In genomic region chr11:97328148-97328547, GRCm38 (mm10) we compare ENCODE assay signal across 10 mouse cellular contexts. TPM values are rescaled to one million over a fixed set of nuclear protein-coding genes. Genes with fewer than 3 reads are reported as not detected.
A peak's percentile ranks its signal among the peaks of the same experiment; 100 is the strongest.
DNase-seq lines count a peak whose midpoint lies in the region; ATAC-seq and TF ChIP-seq lines count a peak whose summit lies in the region.
"Had no signal": no experiment of that assay in that cellular context is flagged by ENCODE, and none has a peak within 500 bp of the region (broad histone marks: within the 10 kb centered on the region; RNA-seq: fewer than 3 reads in every experiment).

No protein-coding gene starts in this region.

- 0 out of 2 replicates have a peak, but pooled peaks cover 6% of the 10 kb centered on the region for H3K4me1 ChIP-seq in heart, embryonic 10.5 days
- no peaks in the 10 kb centered on the region for H3K4me1 ChIP-seq in embryonic facial prominence, embryonic 14.5 days (ENCODE audit: control insufficient read depth, insufficient read depth, low read length)
- no peaks in the 10 kb centered on the region for H3K4me1 ChIP-seq in stomach, postnatal 0 days (replicated peaks; ENCODE audit: control insufficient read depth, insufficient read depth)
- H3K4me1 ChIP-seq: embryonic facial prominence, embryonic 13.5 days had no signal

- TF ChIP-seq CTCF in stomach, postnatal 0 days (IDR thresholded peaks at IDR 0.05; ENCODE audit: low read depth) = peak; percentile 94

- DNase-seq in heart, adult 18-20 months = peak; percentile 49 to 85
- no peak for DNase-seq in heart, embryonic 10.5 days (ENCODE audit: low spot score)
- peak; percentile 86 for DNase-seq in 3T3-L1 (ENCODE audit: low read depth, low spot score)
- DNase-seq in NIH3T3 (ENCODE audit: low read depth) = peak; percentile 89
- peak; percentile 69 for DNase-seq in embryonic facial prominence, embryonic 14.5 days (ENCODE audit: low spot score)
- peak; percentile 44 to 81 for DNase-seq in kidney, postnatal 36 days
- peak; percentile 77 for DNase-seq in stomach, postnatal 0 days (ENCODE audit: low spot score)

- ATAC-seq in embryonic facial prominence, embryonic 14.5 days (ENCODE audit: low read depth) = peak; percentile 53; the same call in 1 of the 2 replicates
- ATAC-seq in megakaryocyte progenitor cell, adult 5-6 weeks (replicated peaks; ENCODE audit: poor library complexity) = peak; percentile 83
- no peak for ATAC-seq in stomach, postnatal 0 days (ENCODE audit: low FRiP score, low TSS enrichment)

- H3K9ac ChIP-seq in embryonic facial prominence, embryonic 14.5 days (ENCODE audit: low read depth, low read length) = no peak overlapping the region
- no peak overlapping the region for H3K9ac ChIP-seq in stomach, postnatal 0 days (ENCODE audit: low read length)
- H3K9ac ChIP-seq: embryonic facial prominence, embryonic 13.5 days; lung, embryonic 15.5 days had no signal

- H3K27ac ChIP-seq in heart, embryonic 10.5 days = no peak overlapping the region
- H3K27ac ChIP-seq in embryonic facial prominence, embryonic 14.5 days (replicated peaks; ENCODE audit: low read depth, low read length) = no peak overlapping the region
- H3K27ac ChIP-seq in stomach, postnatal 0 days (replicated peaks) = no peak overlapping the region
- H3K27ac ChIP-seq: embryonic facial prominence, embryonic 13.5 days; lung, embryonic 15.5 days had no signal

- no peaks in the 10 kb centered on the region for H3K9me3 ChIP-seq in heart, embryonic 10.5 days
- H3K9me3 ChIP-seq in embryonic facial prominence, embryonic 14.5 days (ENCODE audit: control insufficient read depth, low read length) = no peaks in the 10 kb centered on the region
- H3K9me3 ChIP-seq in stomach, postnatal 0 days (ENCODE audit: control insufficient read depth, low read length) = no peaks in the 10 kb centered on the region
- H3K9me3 ChIP-seq: embryonic facial prominence, embryonic 13.5 days; lung, embryonic 15.5 days had no signal

- H3K27me3 ChIP-seq in heart, embryonic 10.5 days (ENCODE audit: insufficient read depth, poor library complexity, severe bottlenecking) = no peaks in the 10 kb centered on the region
- no peaks in the 10 kb centered on the region for H3K27me3 ChIP-seq in embryonic facial prominence, embryonic 14.5 days (replicated peaks; ENCODE audit: control insufficient read depth, insufficient read depth, low read length)
- no peaks in the 10 kb centered on the region for H3K27me3 ChIP-seq in stomach, postnatal 0 days (ENCODE audit: control insufficient read depth, insufficient read depth, low read length)
- H3K27me3 ChIP-seq: embryonic facial prominence, embryonic 13.5 days; lung, embryonic 15.5 days had no signal

- WGBS in heart, embryonic 10.5 days = 25% methylated on average over 9 of the region's 9 CpGs
- WGBS in embryonic facial prominence, embryonic 14.5 days = 22% methylated on average over 9 of the region's 9 CpGs
- WGBS in stomach, postnatal 0 days = 24% methylated on average over 9 of the region's 9 CpGs

- peaks cover 70% of the 10 kb centered on the region for H3K36me3 ChIP-seq in heart, embryonic 10.5 days
- H3K36me3 ChIP-seq in embryonic facial prominence, embryonic 14.5 days (ENCODE audit: control insufficient read depth, insufficient read depth, low read length) = peaks cover 66% of the 10 kb centered on the region
- peaks cover 13% of the 10 kb centered on the region for H3K36me3 ChIP-seq in stomach, postnatal 0 days (ENCODE audit: control insufficient read depth, insufficient read depth, low read length)

- H3K4me3 ChIP-seq in heart, embryonic 10.5 days = no peak overlapping the region
- no peak overlapping the region for H3K4me3 ChIP-seq in embryonic facial prominence, embryonic 14.5 days (ENCODE audit: low read depth, low read length)
- no peak overlapping the region for H3K4me3 ChIP-seq in stomach, postnatal 0 days (ENCODE audit: low read depth, low read length)
- H3K4me3 ChIP-seq: embryonic facial prominence, embryonic 13.5 days; lung, embryonic 15.5 days had no signal

- TF ChIP-seq EP300 in stomach, postnatal 0 days (optimal IDR thresholded peaks at IDR 0.05) = no peak

- no peak overlapping the region for H3K4me2 ChIP-seq in embryonic facial prominence, embryonic 14.5 days (ENCODE audit: low read depth, low read length)
- H3K4me2 ChIP-seq in stomach, postnatal 0 days (replicated peaks; ENCODE audit: low read depth) = no peak overlapping the region
- H3K4me2 ChIP-seq: embryonic facial prominence, embryonic 13.5 days; lung, embryonic 15.5 days had no signal

RNA-seq across cellular contexts. Expression of gene Mrpl45, which starts 12.6 kb away (rescaled TPM):
- total RNA-seq in heart, adult 18-20 months (2021) = 10 to 100 TPM; 59.6 to 70.9 TPM
- polyA plus RNA-seq in heart, embryonic 10.5 days (2016; fragmentation: Nextera tagmentation; extraction: Ambion mirVana) = 63.7 and 65.8 TPM in 2 replicates
- 35.2 and 37.8 TPM in 2 replicates for polyA plus RNA-seq in embryonic facial prominence, embryonic 14.5 days (2014; fragmentation: Nextera tagmentation; extraction: Ambion mirVana)
- 34.7 and 43.6 TPM in 2 replicates for total RNA-seq in megakaryocyte progenitor cell, adult 5-6 weeks (2015)
- 22.4 and 23.1 TPM in 2 replicates for total RNA-seq in megakaryocyte progenitor cell, adult 5-6 weeks (2017)
- 28.2 and 28.8 TPM in 2 replicates for polyA plus RNA-seq in stomach, postnatal 0 days (2015; fragmentation: Nextera tagmentation; extraction: Ambion mirVana)

RNA-seq across cellular contexts. Expression of gene Gpr179, which starts 23.7 kb away (rescaled TPM):
- not detected for total RNA-seq in heart, adult 18-20 months (2021)
- 0.04 and 0.12 TPM in 2 replicates for polyA plus RNA-seq in heart, embryonic 10.5 days (2016; fragmentation: Nextera tagmentation; extraction: Ambion mirVana)
- polyA plus RNA-seq in embryonic facial prominence, embryonic 14.5 days (2014; fragmentation: Nextera tagmentation; extraction: Ambion mirVana) = 0.08 and 0.15 TPM in 2 replicates
- total RNA-seq in megakaryocyte progenitor cell, adult 5-6 weeks (2015) = 0.02 and 0.05 TPM in 2 replicates
- 0.10 TPM in 1 of 2 replicates, not detected in the other for total RNA-seq in megakaryocyte progenitor cell, adult 5-6 weeks (2017)
- 0.17 and 0.23 TPM in 2 replicates for polyA plus RNA-seq in stomach, postnatal 0 days (2015; fragmentation: Nextera tagmentation; extraction: Ambion mirVana)

RNA-seq across cellular contexts. Expression of gene Socs7, which starts 34.2 kb away (rescaled TPM):
- 10 to 100 TPM; 21.9 to 22.8 TPM for total RNA-seq in heart, adult 18-20 months (2021)
- polyA plus RNA-seq in heart, embryonic 10.5 days (2016; fragmentation: Nextera tagmentation; extraction: Ambion mirVana) = 3.2 and 3.4 TPM in 2 replicates
- polyA plus RNA-seq in embryonic facial prominence, embryonic 14.5 days (2014; fragmentation: Nextera tagmentation; extraction: Ambion mirVana) = 3.0 and 3.1 TPM in 2 replicates
- 5.3 and 7.2 TPM in 2 replicates for total RNA-seq in megakaryocyte progenitor cell, adult 5-6 weeks (2015)
- 10.2 and 11.0 TPM in 2 replicates for total RNA-seq in megakaryocyte progenitor cell, adult 5-6 weeks (2017)
- polyA plus RNA-seq in stomach, postnatal 0 days (2015; fragmentation: Nextera tagmentation; extraction: Ambion mirVana) = 1.3 and 1.7 TPM in 2 replicates

RNA-seq across cellular contexts. Expression of gene Npepps, which starts 47.7 kb away (rescaled TPM):
- 10 to 100 TPM; 75.9 to 77.7 TPM for total RNA-seq in heart, adult 18-20 months (2021)
- 83.9 and 90.7 TPM in 2 replicates for polyA plus RNA-seq in heart, embryonic 10.5 days (2016; fragmentation: Nextera tagmentation; extraction: Ambion mirVana)
- polyA plus RNA-seq in embryonic facial prominence, embryonic 14.5 days (2014; fragmentation: Nextera tagmentation; extraction: Ambion mirVana) = 72.5 and 76.8 TPM in 2 replicates
- 38.7 TPM in 2 replicates for total RNA-seq in megakaryocyte progenitor cell, adult 5-6 weeks (2015)
- 24.6 and 27.9 TPM in 2 replicates for total RNA-seq in megakaryocyte progenitor cell, adult 5-6 weeks (2017)
- 43.4 and 52.8 TPM in 2 replicates for polyA plus RNA-seq in stomach, postnatal 0 days (2015; fragmentation: Nextera tagmentation; extraction: Ambion mirVana)
